Mouse (Mus musculus) forebrain, embryonic 11.5 days (tissue): Measurements from ENCODE around the gene Ptger2. TPM values are rescaled to one million over a fixed set of nuclear protein-coding genes. Genes with fewer than 3 reads are reported as not detected.
A peak's percentile ranks its signal among the peaks of the same experiment; 100 is the strongest.
"Not testable (repeated sequence)": the region's sequence is repeated elsewhere in the genome, so short reads cannot be mapped to it uniquely, and the experiment has no call there.

Experiments
- ATAC-seq: fragments of 200-750 bp; cut with Nextera tagmentation; replicated peaks from 2 replicates; pipeline ENCODE4 v1.8.0; 2017; ENCODE audit warnings: moderate TSS enrichment; ENCODE audit not compliant: low FRiP score
- DNase-seq: peaks from one replicate; pipeline ENCODE4 v3.0.0-alpha.2; 2017; ENCODE audit warnings: low spot score
- H3K27ac ChIP-seq: fragments of 300-500 bp; sonication (generic); 2 replicates; pipeline ENCODE4 v1.5.1; 2014; ENCODE audit warnings: low read depth, low read length
- H3K27me3 ChIP-seq: fragments of 300-500 bp; sonication (generic); 2 replicates; pipeline ENCODE4 v1.6.1; 2014; ENCODE audit warnings: mild to moderate bottlenecking, low read length, mixed read lengths; ENCODE audit not compliant: control insufficient read depth, insufficient read depth
- H3K36me3 ChIP-seq: fragments of 300-500 bp; sonication (generic); 2 replicates; pipeline ENCODE4 v1.6.1; 2014; ENCODE audit warnings: mild to moderate bottlenecking, low read length, moderate library complexity, mixed read lengths; ENCODE audit not compliant: control insufficient read depth, insufficient read depth
- H3K4me1 ChIP-seq: fragments of 300-500 bp; sonication (generic); replicated peaks from 2 replicates; pipeline ENCODE4 v1.6.1; 2014; ENCODE audit warnings: low read length, mixed read lengths; ENCODE audit not compliant: control insufficient read depth, insufficient read depth
- H3K4me2 ChIP-seq: fragments of 300-500 bp; sonication (generic); 2 replicates; pipeline ENCODE4 v1.6.1; 2014; ENCODE audit warnings: low read depth, mild to moderate bottlenecking, low read length, moderate library complexity, mixed read lengths; ENCODE audit not compliant: severe bottlenecking
- H3K4me3 ChIP-seq: fragments of 300-500 bp; sonication (generic); 2 replicates; pipeline ENCODE4 v1.5.1; 2014; ENCODE audit warnings: low read depth, low read length
- H3K9ac ChIP-seq: fragments of 300-500 bp; sonication (generic); 2 replicates; pipeline ENCODE4 v1.6.1; 2014; ENCODE audit warnings: low read length
- H3K9me3 ChIP-seq: fragments of 300-500 bp; sonication (generic); 2 replicates; pipeline ENCODE4 v1.6.1; 2016; ENCODE audit warnings: low read length, mixed read lengths; ENCODE audit not compliant: control insufficient read depth
- WGBS: fragments of 180-500 bp; shearing (Covaris S2); extraction: QIAGEN DNeasy Blood & Tissue Kit; methylation state at CpG from one replicate; pipeline ENCODE4 v1.1.7; 2014; 5-methylcytosine and 5-hydroxymethylcytosine counted together
- polyA plus RNA-seq: library from polyadenylated mRNA; unstranded; fragments of >200 nt; fragmentation: Nextera tagmentation; extraction: Ambion mirVana; gene quantifications from 2 replicates; pipeline ENCODE4 v1.2.1, GENCODE M21; 2014

The Ptger2 gene
- polyA plus RNA-seq = 0.13 and 0.15 TPM in 2 replicates

GRCm38 (mm10) chr14:44987674-44988355 lies at the start of gene Ptger2:
Gene Ptger2 (plus strand): TSS chr14:44988195.
- H3K4me2 ChIP-seq = peak within 1 kb of the TSS; percentile 88
- H3K4me1 ChIP-seq, ATAC-seq, H3K27ac ChIP-seq, H3K36me3 ChIP-seq, DNase-seq, H3K9me3 ChIP-seq: not testable (repeated sequence)
- 43% methylated on average over 5 of the region's 6 CpGs for WGBS
- peaks cover 16% of the 10 kb centered on the region for H3K27me3 ChIP-seq
- peak within 1 kb of the TSS; percentile 32; the same call in 1 of the 2 replicates for H3K9ac ChIP-seq
- H3K4me3 ChIP-seq = peak within 1 kb of the TSS; percentile 40

DNA sequence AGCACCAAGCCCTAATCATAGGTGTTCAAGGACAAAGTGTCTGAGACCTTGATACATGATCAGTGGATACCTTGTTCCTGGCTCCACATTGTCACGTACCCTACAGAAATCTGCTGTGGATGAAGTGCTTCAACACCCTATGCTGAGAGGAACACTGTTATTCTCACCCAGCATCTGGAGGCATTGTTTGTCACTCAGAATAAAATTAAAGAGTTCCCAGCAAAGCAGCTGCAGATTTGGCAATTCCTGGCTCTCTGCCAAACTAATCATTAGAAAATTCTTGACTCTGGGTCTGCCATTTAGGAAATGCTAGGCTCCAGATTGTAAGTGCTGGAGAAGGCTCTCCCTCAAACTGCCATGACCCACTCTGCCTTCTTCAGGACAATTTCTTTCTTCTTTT lies 27.2 kb upstream of the Ptger2 start:
- no peak overlapping the region for H3K9ac ChIP-seq
- no peak overlapping the region for H3K27ac ChIP-seq
- H3K4me3 ChIP-seq = no peak overlapping the region
- WGBS = 77% methylated on average over 1 of the region's 1 CpGs
- DNase-seq (no peak), ATAC-seq (no peak)
- no peaks in the 10 kb centered on the region for H3K36me3 ChIP-seq
- no peaks in the 10 kb centered on the region for H3K27me3 ChIP-seq
- H3K4me1 ChIP-seq = no peaks in the 10 kb centered on the region
- no peaks in the 10 kb centered on the region for H3K9me3 ChIP-seq
- H3K4me2 ChIP-seq = no peak overlapping the region

- H3K9ac ChIP-seq, H3K36me3 ChIP-seq, H3K4me3 ChIP-seq, H3K4me2 ChIP-seq, H3K27ac ChIP-seq, H3K27me3 ChIP-seq, H3K9me3 ChIP-seq, H3K4me1 ChIP-seq: not testable (repeated sequence)
- DNase-seq = peak; percentile 72
- WGBS = 4% methylated on average over 4 of the region's 4 CpGs
- ATAC-seq = peak; percentile 76
These were observed 10.7 kb upstream of the Ptger2 start for GRCm38 (mm10) chr14:44977278-44977677.

- no peak for DNase-seq
These were observed 8.1 kb upstream of the Ptger2 start for GRCm38 (mm10) chr14:44979887-44980286.

GRCm38 (mm10) chr14:44981490-44981889 lies 6.5 kb upstream of the Ptger2 start:
- DNase-seq (no peak), ATAC-seq (no peak)
- Histone ChIP-seq H3K27ac (no peak overlapping the region), H3K27me3 (no peaks in the 10 kb centered on the region), H3K9me3 (no peaks in the 10 kb centered on the region), H3K4me2 (no peak overlapping the region), H3K4me1 (no peaks in the 10 kb centered on the region), H3K9ac (no peak overlapping the region), H3K4me3 (no peak overlapping the region), H3K36me3 (no peaks in the 10 kb centered on the region)
- WGBS = 16% methylated on average over 4 of the region's 4 CpGs

More at GRCm38 (mm10) chr14:44979887-44980286, 8.1 kb upstream of the Ptger2 start:
- no peaks in the 10 kb centered on the region for H3K36me3 ChIP-seq
- ATAC-seq = no peak
- no peaks in the 10 kb centered on the region for H3K4me1 ChIP-seq
- H3K27ac ChIP-seq = no peak overlapping the region
- H3K27me3 ChIP-seq = no peaks in the 10 kb centered on the region
- WGBS = 57% methylated on average over 3 of the region's 3 CpGs
- H3K9me3 ChIP-seq = no peaks in the 10 kb centered on the region
- no peak overlapping the region for H3K9ac ChIP-seq
- H3K4me3 ChIP-seq = no peak overlapping the region
- no peak overlapping the region for H3K4me2 ChIP-seq

DNA sequence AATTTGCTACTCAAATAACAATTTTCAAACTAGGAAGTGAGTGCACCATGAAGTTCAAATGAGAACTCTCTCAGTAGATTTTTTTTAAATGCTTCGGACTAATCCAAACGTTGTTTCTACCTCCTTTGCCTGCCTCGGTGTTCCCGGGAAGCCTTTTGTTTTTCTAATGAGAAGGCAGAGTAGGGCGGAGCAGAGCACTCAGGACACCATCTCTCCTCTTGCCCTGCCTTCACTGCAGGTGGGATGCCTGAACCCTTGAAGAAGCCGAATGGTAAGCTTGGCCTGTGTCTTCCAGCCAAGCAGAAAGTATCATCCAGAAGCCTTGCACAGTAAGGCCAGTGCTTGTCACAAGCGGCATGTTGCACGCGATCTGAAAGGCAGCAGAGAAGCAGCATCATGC lies 3.9 kb upstream of the Ptger2 start:
- Histone ChIP-seq H3K4me2 (no peak overlapping the region), H3K36me3 (no peaks in the 10 kb centered on the region), H3K27me3 (peaks cover 5% of the 10 kb centered on the region), H3K4me1 (0 out of 2 replicates have a peak, but pooled peaks cover 3% of the 10 kb centered on the region), H3K27ac (no peak overlapping the region), H3K9ac (no peak overlapping the region), H3K9me3 (no peaks in the 10 kb centered on the region), H3K4me3 (no peak overlapping the region)
- ATAC-seq = no peak
- DNase-seq = no peak
- WGBS = 27% methylated on average over 9 of the region's 9 CpGs

- H3K4me2 ChIP-seq = no peak overlapping the region
- no peak overlapping the region for H3K27ac ChIP-seq
- H3K4me3 ChIP-seq = no peak overlapping the region
- ATAC-seq = no peak
- no peak for DNase-seq
- peaks cover 16% of the 10 kb centered on the region for H3K27me3 ChIP-seq
- no peak overlapping the region for H3K9ac ChIP-seq
- no peaks in the 10 kb centered on the region for H3K36me3 ChIP-seq
- H3K4me1 ChIP-seq = 0 out of 2 replicates have a peak, but pooled peaks cover 6% of the 10 kb centered on the region
- H3K9me3 ChIP-seq = no peaks in the 10 kb centered on the region
These were observed 1.7 kb upstream of the Ptger2 start for GRCm38 (mm10) chr14:44986248-44986647.

GRCm38 (mm10) chr14:44988456-44989016 lies 541 bp downstream of the Ptger2 start:
- H3K4me3 ChIP-seq = peak overlapping the region; percentile 40
- peaks cover 16% of the 10 kb centered on the region for H3K27me3 ChIP-seq
- H3K4me1 ChIP-seq = 0 out of 2 replicates have a peak, but pooled peaks cover 6% of the 10 kb centered on the region
- WGBS = 4% methylated on average over 14 of the region's 14 CpGs
- peak; percentile 54 for DNase-seq
- H3K4me2 ChIP-seq = peak overlapping the region; percentile 88
- H3K9me3 ChIP-seq = no peaks in the 10 kb centered on the region
- peak; percentile 23; the same call in 1 of the 2 replicates for ATAC-seq
- no peak overlapping the region for H3K27ac ChIP-seq
- no peaks in the 10 kb centered on the region for H3K36me3 ChIP-seq
- H3K9ac ChIP-seq = peak overlapping the region; percentile 32; the same call in 1 of the 2 replicates
